Mouse (Mus musculus) adrenal gland, adult 18-20 months (tissue): ENCODE results near the gene Gm10639. TPM values are rescaled to one million over a fixed set of nuclear protein-coding genes. Genes with fewer than 3 reads are reported as not detected.
A peak's percentile ranks its signal among the peaks of the same experiment; 100 is the strongest.
"Not testable (repeated sequence)": the region's sequence is repeated elsewhere in the genome, so short reads cannot be mapped to it uniquely, and the experiment has no call there.

Experiments used
- DNase-seq, 2 experiments: peaks; one replicate each; pipeline ENCODE4 v3.0.0; 2021 to 2022; ENCODE audit warnings: low spot score in 2 of 2
- total RNA-seq, 2 experiments: library from RNA; stranded (reverse); gene quantifications; 1 replicate in 1 of 2; 2 replicates in 1 of 2; pipeline ENCODE4 v1.2.3; 2021

Gene Gm10639
- total RNA-seq, 2 experiments from 2014 or later = 0.76 TPM; not detected in 1

- DNase-seq = no peak
These were observed 57.3 kb downstream of the Gm10639 start for GRCm38 (mm10) chr9:78347004-78347403.

- DNase-seq = peak in 1 of 2 experiments; percentile 38
These were observed 58.7 kb downstream of the Gm10639 start for GRCm38 (mm10) chr9:78348206-78349004.

- DNase-seq = not testable (repeated sequence)
These were observed 59.4 kb downstream of the Gm10639 start for GRCm38 (mm10) chr9:78349141-78349540.

- DNase-seq = not testable (repeated sequence)
These were observed 60.3 kb downstream of the Gm10639 start for GRCm38 (mm10) chr9:78350007-78350406.

- DNase-seq = no peak
These were observed 61.9 kb downstream of the Gm10639 start for GRCm38 (mm10) chr9:78351504-78352220.

Other genes with a start within 250 kb of the Gm10639 start
- not detected for gene Gcm1, start 238.0 kb upstream of the Gm10639 start, total RNA-seq
- 100 to 1,000 TPM in 1 of 2 experiments, 10 to 100 TPM in 1; 70.8 to 108 TPM for gene Fbxo9, start 180.9 kb upstream of the Gm10639 start, total RNA-seq
- gene Ick, start 180.7 kb upstream of the Gm10639 start, total RNA-seq = 10 to 100 TPM; 15.2 to 16.7 TPM
- 10 to 100 TPM; 52.4 to 87.4 TPM for gene Gsta4, start 107.1 kb upstream of the Gm10639 start, total RNA-seq
- gene Gsta1, start 59.3 kb upstream of the Gm10639 start, total RNA-seq = not detected
- gene Gm3776, start 32.8 kb upstream of the Gm10639 start, total RNA-seq = not detected
- not detected for gene Omt2a, start 24.9 kb downstream of the Gm10639 start, total RNA-seq
- gene Omt2b, start 37.7 kb downstream of the Gm10639 start, total RNA-seq = not detected
- gene Gsta2, start 65.9 kb downstream of the Gm10639 start, total RNA-seq = 1 to 10 TPM in 1 of 2 experiments, under 1 TPM in 1; 0.42 to 9.7 TPM
- not detected for gene Dppa5a, start 78.3 kb downstream of the Gm10639 start, total RNA-seq
- not detected for gene Ooep, start 88.8 kb downstream of the Gm10639 start, total RNA-seq
- gene Ddx43, start 105.9 kb downstream of the Gm10639 start, total RNA-seq = not detected
- gene Cgas, start 153.3 kb downstream of the Gm10639 start, total RNA-seq = under 1 TPM; 0.66 to 0.90 TPM
- gene Mto1, start 158.3 kb downstream of the Gm10639 start, total RNA-seq = 10 to 100 TPM; 27.2 to 29.2 TPM
- not detected for gene Gm17324, start 158.9 kb downstream of the Gm10639 start, total RNA-seq
- 1,000 to 10,000 TPM; 6,346 to 6,879 TPM for gene Eef1a1, start 199.2 kb downstream of the Gm10639 start, total RNA-seq